Mouse (Mus musculus) G1E (cell line): ENCODE measurements around the gene Trim2. TPM values are rescaled to one million over a fixed set of nuclear protein-coding genes. Genes with fewer than 3 reads are reported as not detected.

Source experiments
- ATAC-seq: 2 replicates; pipeline ENCODE4 v1.8.0; 2016; ENCODE audit warnings: mild to moderate bottlenecking; ENCODE audit not compliant: insufficient number of reproducible peaks, poor library complexity, low FRiP score, severe bottlenecking; ENCODE audit errors: extremely low read depth
- DNase-seq: peaks from one replicate; pipeline ENCODE4 v3.0.0; 2012; ENCODE audit warnings: low spot score
- H3K27me3 ChIP-seq: 2 replicates; pipeline ENCODE4 v1.6.1; 2012; ENCODE audit warnings: mild to moderate bottlenecking, low read length, inconsistent platforms; ENCODE audit not compliant: insufficient read depth
- H3K36me3 ChIP-seq: replicated peaks from 2 replicates; pipeline ENCODE3; 2012; ENCODE audit warnings: mild to moderate bottlenecking, inconsistent platforms
- H3K4me1 ChIP-seq: 2 replicates; pipeline ENCODE4 v1.6.1; 2012; ENCODE audit warnings: low read depth, low read length, inconsistent platforms, mixed read lengths; ENCODE audit not compliant: insufficient read depth
- H3K4me3 ChIP-seq: 2 replicates; pipeline ENCODE4 v1.5.1; 2012; ENCODE audit warnings: low read depth, mild to moderate bottlenecking, inconsistent platforms, low read length, moderate library complexity, mixed read lengths
- H3K9me3 ChIP-seq: replicated peaks from 2 replicates; pipeline ENCODE4 v1.6.1; 2012; ENCODE audit warnings: inconsistent platforms
- CTCF ChIP-seq: IDR thresholded peaks from 2 replicates; pipeline ENCODE4 v1.5.1; 2012; ENCODE audit warnings: low read depth, low read length, inconsistent platforms, mixed read lengths
- GATA1 ChIP-seq: IDR thresholded peaks from 2 replicates; pipeline ENCODE4 v1.6.1; 2012; ENCODE audit warnings: borderline replicate concordance, low read length, inconsistent platforms, mixed read lengths
- GATA2 ChIP-seq: IDR thresholded peaks from 2 replicates; pipeline ENCODE4 v1.6.1; 2012; ENCODE audit warnings: low read depth, low read length, inconsistent platforms, borderline replicate concordance
- POLR2AphosphoS5 ChIP-seq: IDR thresholded peaks from 2 replicates; pipeline ENCODE4 v1.6.1; 2012; ENCODE audit warnings: low read depth, low read length, inconsistent platforms; ENCODE audit not compliant: insufficient replicate concordance
- TAL1 ChIP-seq: conservative IDR thresholded peaks from 2 replicates; pipeline ENCODE4 v1.6.1; 2012; ENCODE audit warnings: low read depth, low read length, inconsistent platforms, mixed read lengths
- polyA plus RNA-seq: library from polyadenylated mRNA; stranded (reverse); fragments of >175 nt; gene quantifications from 2 replicates; pipeline ENCODE4 v1.2.3, GENCODE M21; 2012
- total RNA-seq, 2 experiments: library from RNA; stranded (forward) in 1 of 2; stranded (reverse) in 1 of 2; fragments of 200-1000 nt in 1 of 2; fragments of >200 nt in 1 of 2; fragmentation: Nextera tagmentation in 1 of 2; gene quantifications; 2 replicates each; pipeline ENCODE4 v1.2.3; 2014 to 2017

Gene Trim2
- total and polyA plus RNA-seq, 3 experiments = 0.98 TPM; not detected in 2

- no peak for DNase-seq
- Histone ChIP-seq H3K36me3 (no peaks in the 10 kb centered on the region), H3K4me3 (no peak overlapping the region), H3K4me1 (peaks cover 4% of the 10 kb centered on the region; the same call in 1 of the 2 replicates), H3K9me3 (no peaks in the 10 kb centered on the region), H3K27me3 (peaks cover 27% of the 10 kb centered on the region)
- ATAC-seq = no peak
- TF ChIP-seq TAL1 (no peak), GATA2 (no peak), GATA1 (no peak), POLR2AphosphoS5 (no peak), CTCF (no peak)
Observed at GRCm38 (mm10) chr3:84208475-84208874, 98.2 kb downstream of the Trim2 start.

GRCm38 (mm10) chr3:84207366-84207765, 99.3 kb downstream of the Trim2 start:
- DNase-seq (no peak), ATAC-seq (no peak)
- no peak overlapping the region for H3K4me3 ChIP-seq
- H3K4me1 ChIP-seq = peaks cover 4% of the 10 kb centered on the region; the same call in 1 of the 2 replicates
- no peaks in the 10 kb centered on the region for H3K9me3 ChIP-seq
- no peaks in the 10 kb centered on the region for H3K36me3 ChIP-seq
- TF ChIP-seq GATA2 (no peak), CTCF (no peak), POLR2AphosphoS5 (no peak), GATA1 (no peak)
- H3K27me3 ChIP-seq = peaks cover 26% of the 10 kb centered on the region

GRCm38 (mm10) chr3:84206106-84206505, 100.6 kb downstream of the Trim2 start:
- ATAC-seq = no peak

GRCm38 (mm10) chr3:84205650-84206049, 101.0 kb downstream of the Trim2 start:
- no peak for ATAC-seq
- no peaks in the 10 kb centered on the region for H3K36me3 ChIP-seq

More at GRCm38 (mm10) chr3:84206106-84206505, 100.6 kb downstream of the Trim2 start:
- peaks cover 32% of the 10 kb centered on the region for H3K27me3 ChIP-seq
- H3K9me3 ChIP-seq = no peaks in the 10 kb centered on the region
- no peaks in the 10 kb centered on the region for H3K36me3 ChIP-seq
- no peak for DNase-seq
- H3K4me3 ChIP-seq = no peak overlapping the region
- TF ChIP-seq GATA2 (no peak), TAL1 (no peak), CTCF (no peak), POLR2AphosphoS5 (no peak), GATA1 (no peak)
- peaks cover 4% of the 10 kb centered on the region; the same call in 1 of the 2 replicates for H3K4me1 ChIP-seq

GRCm38 (mm10) chr3:84204640-84205039, 102.0 kb downstream of the Trim2 start:
- H3K9me3 ChIP-seq = no peaks in the 10 kb centered on the region
- H3K4me3 ChIP-seq = no peak overlapping the region
- ATAC-seq (no peak), DNase-seq (no peak)
- no peaks in the 10 kb centered on the region for H3K36me3 ChIP-seq
- TF ChIP-seq GATA2 = no peak
- no peak for TF ChIP-seq TAL1
- no peak for TF ChIP-seq GATA1
- TF ChIP-seq CTCF = no peak
- no peak for TF ChIP-seq POLR2AphosphoS5
- peaks cover 4% of the 10 kb centered on the region; the same call in 1 of the 2 replicates for H3K4me1 ChIP-seq
- H3K27me3 ChIP-seq = peaks cover 30% of the 10 kb centered on the region

More at GRCm38 (mm10) chr3:84205650-84206049, 101.0 kb downstream of the Trim2 start:
- no peak for DNase-seq
- peaks cover 4% of the 10 kb centered on the region; the same call in 1 of the 2 replicates for H3K4me1 ChIP-seq
- TF ChIP-seq GATA2 (no peak), GATA1 (no peak), POLR2AphosphoS5 (no peak), CTCF (no peak), TAL1 (no peak)
- H3K27me3 ChIP-seq = peaks cover 32% of the 10 kb centered on the region
- H3K4me3 ChIP-seq = no peak overlapping the region
- H3K9me3 ChIP-seq = no peaks in the 10 kb centered on the region

- TF ChIP-seq POLR2AphosphoS5 (no peak), TAL1 (no peak)
- Histone ChIP-seq H3K4me1 (no peaks in the 10 kb centered on the region), H3K36me3 (no peaks in the 10 kb centered on the region), H3K27me3 (peaks cover 16% of the 10 kb centered on the region), H3K4me3 (no peak overlapping the region), H3K9me3 (no peaks in the 10 kb centered on the region)
- DNase-seq (no peak), ATAC-seq (no peak)
Observed at GRCm38 (mm10) chr3:84200559-84201420, 105.9 kb downstream of the Trim2 start.
